Mouse (Mus musculus) liver, embryonic 11.5 days (tissue): Measurements from ENCODE around the gene 1700021F07Rik. TPM values are rescaled to one million over a fixed set of nuclear protein-coding genes. Genes with fewer than 3 reads are reported as not detected.

ENCODE experiments used
- polyA plus RNA-seq: library from polyadenylated mRNA; unstranded; fragments of >200 nt; fragmentation: Nextera tagmentation; extraction: Ambion mirVana; gene quantifications from 2 replicates; pipeline ENCODE4 v1.2.1, GENCODE M21; 2014

1700021F07Rik gene
- polyA plus RNA-seq, 1 experiment from 2014 or later: not detected

Other genes starting within 250 kb of the 1700021F07Rik start
- gene Pmepa1, start 246.1 kb upstream of the 1700021F07Rik start, polyA plus RNA-seq: 0.95 and 1.2 TPM in 2 replicates
- gene Ankrd60, start 55.8 kb downstream of the 1700021F07Rik start, polyA plus RNA-seq: not detected in 2 replicates
- 26.7 and 26.8 TPM in 2 replicates for gene Rab22a, start 137.2 kb downstream of the 1700021F07Rik start, polyA plus RNA-seq
- not detected in 2 replicates for gene 1700010B08Rik, start 196.8 kb downstream of the 1700021F07Rik start, polyA plus RNA-seq
- gene Vapb, start 214.9 kb downstream of the 1700021F07Rik start, polyA plus RNA-seq: 10.7 and 10.9 TPM in 2 replicates